Mouse (Mus musculus): Measurements from ENCODE around the gene Vwa1. TPM values are rescaled to one million over a fixed set of nuclear protein-coding genes. Genes with fewer than 3 reads are reported as not detected.
"Not testable (repeated sequence)": the region's sequence is repeated elsewhere in the genome, so short reads cannot be mapped to it uniquely, and the experiment has no call there.

Vwa1 gene
- polyA plus RNA-seq, 1 experiment from 2014 or later = 8.7 TPM

GRCm38 (mm10) chr4:155742684-155743083, 31.8 kb downstream of the Vwa1 start:
- no peak overlapping the region for H3K27ac ChIP-seq (ENCODE audit: low read length)
- H3K4me2 ChIP-seq (ENCODE audit: low read depth, low read length) = no peak overlapping the region
- H3K4me3 ChIP-seq (ENCODE audit: low read length) = no peak overlapping the region
- ATAC-seq (replicated peaks; ENCODE audit: extremely low read depth, insufficient read depth, low FRiP score) = no peak
- WGBS = 91% methylated on average over 5 of the region's 5 CpGs
- H3K27me3 ChIP-seq (ENCODE audit: control insufficient read depth, insufficient read depth, low read length) = no peaks in the 10 kb centered on the region
- H3K4me1 ChIP-seq (ENCODE audit: control insufficient read depth, insufficient read depth, low read length) = peaks cover 3% of the 10 kb centered on the region; the same call in 1 of the 2 replicates
- H3K9ac ChIP-seq (ENCODE audit: low read length) = no peak overlapping the region
- peaks cover 43% of the 10 kb centered on the region for H3K36me3 ChIP-seq (ENCODE audit: control insufficient read depth, insufficient read depth)
- no peaks in the 10 kb centered on the region for H3K9me3 ChIP-seq (replicated peaks; ENCODE audit: control insufficient read depth, low read length)

DNA sequence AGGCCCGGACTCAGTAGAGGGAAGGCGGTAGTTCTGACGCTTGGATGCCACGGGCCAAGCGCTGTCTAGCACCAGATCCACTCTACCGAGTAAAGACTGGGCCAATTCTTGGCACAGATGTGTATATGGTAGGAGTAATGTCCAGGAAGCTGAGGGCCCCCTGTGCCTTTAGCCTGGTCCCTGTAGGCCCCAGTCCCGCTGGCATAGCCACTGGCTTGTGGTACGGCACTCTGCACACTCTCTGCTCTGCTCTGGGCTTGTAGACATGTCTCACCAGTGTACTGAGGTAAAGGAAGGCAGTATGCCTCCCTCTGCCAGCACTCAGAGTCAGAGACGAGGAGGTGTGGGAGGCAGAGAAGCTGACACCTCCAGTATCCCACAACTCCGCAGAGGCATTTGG, 33.8 kb downstream of the Vwa1 start:
- not testable (repeated sequence) for ATAC-seq (replicated peaks; ENCODE audit: extremely low read depth, insufficient read depth, low FRiP score); H3K27ac ChIP-seq (ENCODE audit: low read length); H3K4me2 ChIP-seq (ENCODE audit: low read depth, low read length); H3K4me1 ChIP-seq (ENCODE audit: control insufficient read depth, insufficient read depth, low read length); H3K27me3 ChIP-seq (ENCODE audit: control insufficient read depth, insufficient read depth, low read length); H3K9me3 ChIP-seq (replicated peaks; ENCODE audit: control insufficient read depth, low read length); H3K4me3 ChIP-seq (ENCODE audit: low read length); H3K9ac ChIP-seq (ENCODE audit: low read length)
- WGBS = 79% methylated on average over 10 of the region's 10 CpGs
- H3K36me3 ChIP-seq (ENCODE audit: control insufficient read depth, insufficient read depth) = peaks cover 26% of the 10 kb centered on the region

DNA sequence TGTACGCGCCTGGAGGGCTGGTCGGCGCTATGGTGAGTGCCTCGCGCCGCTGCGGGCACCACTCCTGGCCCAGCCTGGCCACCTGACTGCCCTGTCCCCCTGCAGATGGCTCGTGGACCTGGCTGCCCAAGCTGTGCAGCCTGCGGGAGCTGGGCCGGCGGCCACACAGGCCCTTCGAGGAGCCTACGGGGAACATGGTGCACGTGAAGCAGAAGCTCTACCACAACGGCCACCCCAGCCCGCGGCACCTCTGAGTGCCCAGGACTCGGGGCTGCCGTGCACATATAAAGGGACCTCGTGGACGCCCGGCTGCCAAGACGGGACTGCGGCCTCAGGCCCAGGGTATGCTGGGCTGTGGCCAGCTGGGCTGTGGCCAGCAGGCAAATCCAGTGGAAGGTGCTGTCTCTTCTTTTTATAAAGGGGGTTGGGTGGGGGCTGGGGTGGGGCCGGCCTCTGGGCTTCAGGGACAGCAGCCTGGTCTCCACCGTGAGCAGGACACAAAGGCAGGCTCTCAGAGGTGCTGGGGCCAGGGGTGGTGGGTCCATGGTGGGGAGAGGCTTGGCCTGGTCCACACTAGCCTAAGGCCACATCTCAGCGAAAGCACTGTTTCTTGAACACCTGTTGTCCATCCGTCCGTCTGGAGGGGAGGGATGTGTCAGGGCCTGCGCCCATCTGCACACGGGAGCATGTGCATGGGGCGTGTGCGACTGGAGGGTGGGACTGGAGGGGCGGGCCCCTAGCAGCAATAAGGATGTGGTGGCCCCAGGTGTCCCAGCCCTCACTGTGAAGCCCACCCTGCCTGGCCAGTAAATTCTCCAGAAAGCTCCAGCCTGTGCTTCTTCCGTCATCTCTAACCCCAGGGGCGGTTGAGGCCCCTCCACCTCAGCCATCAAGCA, 34.5 kb downstream of the Vwa1 start:
- WGBS = 68% methylated on average over 37 of the region's 37 CpGs
- H3K9me3 ChIP-seq (replicated peaks; ENCODE audit: control insufficient read depth, low read length) = no peaks in the 10 kb centered on the region
- H3K4me3 ChIP-seq (ENCODE audit: low read length) = no peak overlapping the region
- peak; percentile 38 for ATAC-seq (replicated peaks; ENCODE audit: extremely low read depth, insufficient read depth, low FRiP score)
- H3K36me3 ChIP-seq (ENCODE audit: control insufficient read depth, insufficient read depth) = peaks cover 20% of the 10 kb centered on the region
- no peaks in the 10 kb centered on the region for H3K27me3 ChIP-seq (ENCODE audit: control insufficient read depth, insufficient read depth, low read length)
- no peak overlapping the region for H3K4me2 ChIP-seq (ENCODE audit: low read depth, low read length)
- H3K9ac ChIP-seq (ENCODE audit: low read length) = no peak overlapping the region
- H3K27ac ChIP-seq (ENCODE audit: low read length) = no peak overlapping the region
- peaks cover 9% of the 10 kb centered on the region for H3K4me1 ChIP-seq (ENCODE audit: control insufficient read depth, insufficient read depth, low read length)

DNA sequence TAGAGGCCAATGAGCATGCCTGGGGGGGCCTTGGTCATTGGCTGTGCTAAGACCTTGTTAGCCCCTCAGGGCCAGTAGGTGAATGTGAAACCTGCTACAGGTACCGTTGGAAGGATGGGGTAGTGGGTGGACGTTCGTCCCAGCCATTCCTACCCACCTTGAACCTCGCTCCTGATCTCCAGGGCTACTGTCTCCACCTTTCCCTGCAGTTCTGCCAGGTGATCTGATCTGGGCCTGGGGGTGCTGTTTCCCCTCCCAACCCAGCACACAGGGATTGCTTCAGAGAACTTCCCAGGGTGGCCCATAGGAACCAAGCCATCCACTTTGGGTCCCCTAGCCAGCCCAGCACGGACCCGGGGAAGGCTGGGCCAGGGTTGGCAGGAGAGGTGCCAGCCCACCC, 35.3 kb downstream of the Vwa1 start:
- peaks cover 9% of the 10 kb centered on the region for H3K4me1 ChIP-seq (ENCODE audit: control insufficient read depth, insufficient read depth, low read length)
- peaks cover 13% of the 10 kb centered on the region for H3K36me3 ChIP-seq (ENCODE audit: control insufficient read depth, insufficient read depth)
- H3K27ac ChIP-seq (ENCODE audit: low read length) = no peak overlapping the region
- H3K4me2 ChIP-seq (ENCODE audit: low read depth, low read length) = no peak overlapping the region
- H3K9me3 ChIP-seq (replicated peaks; ENCODE audit: control insufficient read depth, low read length) = no peaks in the 10 kb centered on the region
- H3K9ac ChIP-seq (ENCODE audit: low read length) = no peak overlapping the region
- ATAC-seq (replicated peaks; ENCODE audit: extremely low read depth, insufficient read depth, low FRiP score) = no peak
- WGBS = 81% methylated on average over 6 of the region's 6 CpGs
- H3K4me3 ChIP-seq (ENCODE audit: low read length) = no peak overlapping the region
- no peaks in the 10 kb centered on the region for H3K27me3 ChIP-seq (ENCODE audit: control insufficient read depth, insufficient read depth, low read length)

DNA sequence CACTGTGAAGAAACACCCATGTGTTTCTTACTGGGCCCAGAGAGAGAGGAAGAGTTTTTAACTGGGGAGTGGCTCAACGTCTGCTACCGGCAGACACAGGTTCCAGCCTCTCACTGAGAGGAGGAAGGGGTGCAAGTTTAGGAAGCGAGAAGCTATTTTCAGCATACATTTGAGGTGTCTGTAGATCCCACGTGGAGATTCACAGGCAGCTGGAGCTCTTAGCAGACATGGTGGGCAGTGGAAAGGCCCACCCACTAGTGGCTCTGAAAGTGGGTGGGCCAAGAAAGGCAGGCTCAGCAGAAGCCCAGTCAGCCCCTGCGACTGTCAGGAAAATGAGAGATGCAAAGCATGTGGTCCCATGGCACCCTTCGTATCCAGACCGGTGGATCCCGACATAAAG, 36.2 kb downstream of the Vwa1 start:
- H3K9ac ChIP-seq (ENCODE audit: low read length) = no peak overlapping the region
- H3K36me3 ChIP-seq (ENCODE audit: control insufficient read depth, insufficient read depth) = peaks cover 9% of the 10 kb centered on the region
- no peak overlapping the region for H3K4me2 ChIP-seq (ENCODE audit: low read depth, low read length)
- H3K9me3 ChIP-seq (replicated peaks; ENCODE audit: control insufficient read depth, low read length) = no peaks in the 10 kb centered on the region
- ATAC-seq (replicated peaks; ENCODE audit: extremely low read depth, insufficient read depth, low FRiP score) = no peak
- WGBS = 59% methylated on average over 8 of the region's 8 CpGs
- H3K27me3 ChIP-seq (ENCODE audit: control insufficient read depth, insufficient read depth, low read length) = no peaks in the 10 kb centered on the region
- no peak overlapping the region for H3K4me3 ChIP-seq (ENCODE audit: low read length)
- no peak overlapping the region for H3K27ac ChIP-seq (ENCODE audit: low read length)
- H3K4me1 ChIP-seq (ENCODE audit: control insufficient read depth, insufficient read depth, low read length) = peaks cover 11% of the 10 kb centered on the region

DNA sequence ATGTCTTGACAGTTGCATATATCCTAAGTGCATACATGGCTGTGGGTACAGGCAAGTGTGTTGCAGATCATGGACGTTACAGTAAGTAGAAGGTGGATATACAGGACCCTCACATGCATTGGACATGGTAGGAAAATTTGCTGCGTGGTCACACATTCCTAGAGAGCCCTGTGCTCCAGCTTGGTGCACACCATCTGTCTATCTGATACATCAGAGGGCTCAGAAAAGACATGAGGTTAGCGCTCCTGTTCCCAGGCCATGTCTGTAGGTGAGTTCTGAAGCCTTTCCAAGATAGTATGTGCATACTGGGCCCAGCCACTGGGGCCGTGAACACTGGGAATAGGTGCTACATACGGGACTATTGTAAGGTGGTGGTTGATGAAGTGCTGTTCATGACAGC, 38.1 kb downstream of the Vwa1 start:
- H3K4me2 ChIP-seq (ENCODE audit: low read depth, low read length) = no peak overlapping the region
- no peaks in the 10 kb centered on the region for H3K9me3 ChIP-seq (replicated peaks; ENCODE audit: control insufficient read depth, low read length)
- no peak overlapping the region for H3K27ac ChIP-seq (ENCODE audit: low read length)
- peaks cover 11% of the 10 kb centered on the region for H3K4me1 ChIP-seq (ENCODE audit: control insufficient read depth, insufficient read depth, low read length)
- no peak overlapping the region for H3K4me3 ChIP-seq (ENCODE audit: low read length)
- no peak overlapping the region for H3K9ac ChIP-seq (ENCODE audit: low read length)
- peaks cover 6% of the 10 kb centered on the region; the same call in 1 of the 2 replicates for H3K36me3 ChIP-seq (ENCODE audit: control insufficient read depth, insufficient read depth)
- no peak for ATAC-seq (replicated peaks; ENCODE audit: extremely low read depth, insufficient read depth, low FRiP score)
- H3K27me3 ChIP-seq (ENCODE audit: control insufficient read depth, insufficient read depth, low read length) = no peaks in the 10 kb centered on the region
- WGBS = 84% methylated on average over 5 of the region's 5 CpGs

DNA sequence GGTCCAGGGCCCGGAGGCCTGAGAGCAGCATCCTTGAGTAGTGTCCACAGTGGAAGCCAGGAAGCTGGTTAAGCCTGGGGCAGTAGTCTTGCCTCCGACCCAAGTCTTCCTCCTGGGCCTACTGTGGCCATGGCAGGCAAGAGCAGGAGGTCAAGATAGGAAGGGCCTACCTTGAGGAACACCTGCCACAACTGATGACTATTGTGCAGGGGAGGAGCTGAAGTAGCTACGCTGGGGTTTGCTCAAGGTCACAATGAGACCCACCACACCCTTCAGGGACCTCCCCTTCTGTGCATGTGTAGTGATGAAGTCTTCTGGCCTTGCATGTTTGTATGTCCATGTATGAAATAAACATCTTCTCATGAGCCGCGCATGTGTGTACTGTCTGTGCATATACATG, 38.7 kb downstream of the Vwa1 start:
- Histone ChIP-seq H3K4me2 (ENCODE audit: low read depth, low read length) (peak overlapping the region; percentile 93), H3K36me3 (ENCODE audit: control insufficient read depth, insufficient read depth) (peaks cover 6% of the 10 kb centered on the region; the same call in 1 of the 2 replicates), H3K4me1 (ENCODE audit: control insufficient read depth, insufficient read depth, low read length) (peaks cover 11% of the 10 kb centered on the region), H3K27ac (ENCODE audit: low read length) (no peak overlapping the region), H3K9me3 (replicated peaks; ENCODE audit: control insufficient read depth, low read length) (no peaks in the 10 kb centered on the region), H3K4me3 (ENCODE audit: low read length) (peak overlapping the region; percentile 82), H3K27me3 (ENCODE audit: control insufficient read depth, insufficient read depth, low read length) (no peaks in the 10 kb centered on the region), H3K9ac (ENCODE audit: low read length) (peak overlapping the region; percentile 87)
- 73% methylated on average over 5 of the region's 5 CpGs for WGBS
- ATAC-seq (replicated peaks; ENCODE audit: extremely low read depth, insufficient read depth, low FRiP score) = no peak

DNA sequence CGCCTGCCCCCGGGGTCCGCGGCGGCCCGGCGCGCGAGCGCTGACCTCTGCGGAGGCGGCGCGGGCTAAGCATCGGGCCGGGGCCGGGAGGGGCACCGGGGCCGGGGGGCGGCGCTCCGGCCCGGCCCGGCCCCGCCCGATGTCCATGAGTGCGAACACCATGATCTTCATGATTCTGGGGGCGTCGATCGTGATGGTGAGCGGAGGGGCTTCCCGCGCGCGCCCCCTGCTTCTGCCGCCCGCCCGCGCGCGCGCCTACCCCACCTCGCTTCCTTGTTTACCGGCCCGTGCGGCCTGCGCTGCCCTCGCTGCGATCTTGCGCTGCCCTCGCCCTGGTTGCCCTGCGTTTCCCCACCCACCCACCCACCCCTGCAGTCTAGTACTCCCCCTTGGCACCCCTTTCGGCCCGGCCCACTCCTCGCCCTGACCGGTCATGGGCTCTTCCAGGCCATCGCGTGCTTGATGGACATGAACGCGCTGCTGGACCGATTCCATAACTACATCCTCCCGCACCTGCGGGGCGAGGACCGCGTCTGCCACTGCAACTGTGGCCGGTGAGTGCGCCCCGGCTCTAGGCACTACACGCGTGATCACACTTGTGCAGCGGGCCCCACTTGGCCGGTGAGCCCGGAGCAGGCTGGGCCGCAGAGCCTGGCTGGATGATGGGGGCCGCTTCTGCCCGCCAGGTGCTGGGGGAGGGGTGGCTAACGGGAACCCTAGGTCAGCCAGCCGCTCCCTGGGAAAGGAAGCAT, 39.4 kb downstream of the Vwa1 start:
- peaks cover 11% of the 10 kb centered on the region for H3K4me1 ChIP-seq (ENCODE audit: control insufficient read depth, insufficient read depth, low read length)
- H3K4me2 ChIP-seq (ENCODE audit: low read depth, low read length) = peak overlapping the region; percentile 93
- peak; percentile 68 for ATAC-seq (replicated peaks; ENCODE audit: extremely low read depth, insufficient read depth, low FRiP score)
- H3K9me3 ChIP-seq (replicated peaks; ENCODE audit: control insufficient read depth, low read length) = no peaks in the 10 kb centered on the region
- H3K27ac ChIP-seq (ENCODE audit: low read length) = peak overlapping the region; percentile 82
- peak overlapping the region; percentile 87 for H3K9ac ChIP-seq (ENCODE audit: low read length)
- peaks cover 4% of the 10 kb centered on the region; the same call in 1 of the 2 replicates for H3K36me3 ChIP-seq (ENCODE audit: control insufficient read depth, insufficient read depth)
- under 1% methylated on average over 54 of the region's 79 CpGs for WGBS
- H3K27me3 ChIP-seq (ENCODE audit: control insufficient read depth, insufficient read depth, low read length) = no peaks in the 10 kb centered on the region
- peak overlapping the region; percentile 82 for H3K4me3 ChIP-seq (ENCODE audit: low read length)

Data from heart, embryonic 16.5 days (tissue).